ENCODE assay signal across 27 mouse cellular contexts in the genomic region with DNA sequence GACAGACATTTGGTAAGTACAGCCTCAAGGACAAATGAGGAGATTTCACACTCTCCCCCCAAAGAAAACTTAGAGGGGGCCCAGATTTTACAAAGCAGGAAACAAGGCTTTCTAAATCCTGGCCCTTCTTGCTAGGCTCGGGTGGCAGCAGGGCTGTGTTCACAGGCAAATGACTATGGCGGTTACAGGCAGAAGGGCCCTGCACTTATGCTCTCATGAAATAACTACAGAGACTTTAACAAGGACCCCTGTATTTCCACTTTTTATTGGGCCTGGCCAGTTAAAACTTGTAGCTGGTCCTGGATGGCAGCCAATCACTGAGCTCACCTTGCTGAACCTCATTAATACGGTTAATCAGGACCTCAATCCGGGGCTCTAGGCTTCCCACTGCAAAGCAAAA. TPM values are rescaled to one million over a fixed set of nuclear protein-coding genes. Genes with fewer than 3 reads are reported as not detected.
"Had no signal": no experiment of that assay in that cellular context is flagged by ENCODE, and none has a peak within 500 bp of the region (broad histone marks: within the 10 kb centered on the region; RNA-seq: fewer than 3 reads in every experiment).

No protein-coding gene starts in this region.

- H3K4me3 ChIP-seq: lung, embryonic 15.5 days; megakaryocyte, embryonic 14.5 days; midbrain, embryonic 12.5 days; midbrain, embryonic 15.5 days; neural tube, embryonic 12.5 days had no signal

- DNase-seq: liver, postnatal 0 days; lung, adult 2 months; lung, postnatal 14 days; lung, postnatal 36 days; retina, postnatal 1 day; right cerebral cortex, adult 18-20 months; right cerebral cortex, postnatal 25 days; right cerebral cortex, postnatal 4 days; spleen, adult 18-20 months; thymus, adult 18-20 months; thymus, postnatal 14 days; thymus, postnatal 36 days had no signal

- H3K36me3 ChIP-seq: lung, embryonic 15.5 days; midbrain, embryonic 12.5 days; midbrain, embryonic 15.5 days; neural tube, embryonic 12.5 days had no signal

- H3K27me3 ChIP-seq: lung, embryonic 15.5 days; midbrain, embryonic 12.5 days; midbrain, embryonic 15.5 days; neural tube, embryonic 12.5 days had no signal

- H3K27ac ChIP-seq: lung, embryonic 15.5 days; macrophage; midbrain, embryonic 12.5 days; midbrain, embryonic 15.5 days; neural tube, embryonic 12.5 days had no signal

- H3K4me2 ChIP-seq: lung, embryonic 15.5 days; midbrain, embryonic 12.5 days; midbrain, embryonic 15.5 days; neural tube, embryonic 12.5 days had no signal

- H3K9me3 ChIP-seq: lung, embryonic 15.5 days; megakaryocyte, embryonic 14.5 days; midbrain, embryonic 12.5 days; midbrain, embryonic 15.5 days; neural tube, embryonic 12.5 days had no signal

- H3K4me1 ChIP-seq: lung, embryonic 15.5 days; megakaryocyte, embryonic 14.5 days; midbrain, embryonic 12.5 days; midbrain, embryonic 15.5 days; neural tube, embryonic 12.5 days had no signal

- H3K9ac ChIP-seq: liver, postnatal 0 days; lung, embryonic 15.5 days; midbrain, embryonic 12.5 days; midbrain, embryonic 15.5 days; neural tube, embryonic 12.5 days had no signal

- ATAC-seq: liver, postnatal 0 days; lung, postnatal 0 days; midbrain, embryonic 15.5 days had no signal

RNA-seq across cellular contexts. Expression of gene Syce1, which starts 7.1 kb away (rescaled TPM):
- total RNA-seq: monocyte, adult 5-6 weeks; neutrophil, adult 5-6 weeks had no signal
- polyA plus RNA-seq: liver, postnatal 0 days; lung, postnatal 0 days; neural tube, embryonic 14.5 days; small intestine, adult 2 months had no signal

RNA-seq across cellular contexts. Expression of gene Cyp2e1, which starts 17.0 kb away (rescaled TPM):
- total RNA-seq: megakaryocyte progenitor cell, adult 5-6 weeks; midbrain, postnatal 0 days; monocyte, adult 5-6 weeks; neutrophil, adult 5-6 weeks had no signal
- polyA plus RNA-seq: macrophage; midbrain, embryonic 12.5 days; midbrain, embryonic 15.5 days; midbrain, postnatal 0 days; neural tube, embryonic 12.5 days; neural tube, embryonic 14.5 days; stomach, embryonic 14.5 days; stomach, embryonic 16.5 days had no signal

RNA-seq across cellular contexts. Expression of gene Zfp941, which starts 41.4 kb away (rescaled TPM):
- total RNA-seq: monocyte, adult 5-6 weeks; neutrophil, adult 5-6 weeks had no signal
- polyA plus RNA-seq: small intestine, adult 2 months had no signal

RNA-seq across cellular contexts. Expression of gene Urah, which starts 54.3 kb away (rescaled TPM):
- total RNA-seq: megakaryocyte progenitor cell, adult 5-6 weeks; monocyte, adult 5-6 weeks; neutrophil, adult 5-6 weeks had no signal
- polyA plus RNA-seq: macrophage; midbrain, embryonic 15.5 days; neural tube, embryonic 12.5 days had no signal
